Mouse (Mus musculus): Measurements from ENCODE around the gene Gm17387. TPM values are rescaled to one million over a fixed set of nuclear protein-coding genes. Genes with fewer than 3 reads are reported as not detected.

Gene Gm17387
- polyA plus RNA-seq, 1 experiment: not detected

DNA sequence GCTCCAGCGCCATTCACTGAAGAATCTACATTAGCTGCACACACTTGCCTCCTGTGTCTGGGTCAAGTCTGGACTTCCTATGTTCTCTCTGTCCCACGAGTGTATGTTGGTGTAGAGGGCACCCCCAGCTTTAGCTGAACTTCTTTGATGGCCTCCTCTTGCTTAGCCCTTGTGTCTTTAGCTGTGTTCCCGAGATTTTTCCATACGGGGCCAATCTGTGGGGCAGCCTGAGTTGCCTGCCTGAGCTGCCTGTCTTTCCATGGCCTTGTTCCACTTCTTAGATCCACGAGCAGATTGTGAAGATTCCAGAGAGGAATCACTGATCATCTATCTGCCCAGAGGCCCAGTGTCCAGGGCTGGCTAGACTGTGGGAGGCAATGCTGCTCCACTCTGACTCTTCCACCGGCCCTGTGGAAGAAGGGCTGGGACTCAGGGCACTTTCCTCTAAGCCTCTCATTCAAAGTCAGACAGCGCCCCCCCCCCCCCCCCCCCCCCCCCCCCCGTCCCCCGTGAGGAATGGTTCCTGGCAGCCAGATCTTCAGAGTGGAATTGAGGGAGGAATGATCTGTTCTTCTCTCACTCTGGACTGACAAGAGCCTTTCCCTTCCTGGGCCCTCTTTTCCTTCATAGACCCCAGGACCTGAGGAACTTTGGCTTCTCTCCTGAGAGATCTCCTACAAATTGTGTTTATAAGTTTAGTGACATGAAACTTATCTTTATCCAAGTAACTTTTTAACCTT lies 12.1 kb downstream of the Gm17387 start:
- Histone ChIP-seq H3K4me3 (ENCODE audit: control insufficient read depth, low read depth, low read length) (no peak overlapping the region), H3K27me3 (ENCODE audit: control insufficient read depth, insufficient read depth, low read length) (no peaks in the 10 kb centered on the region), H3K4me1 (ENCODE audit: control insufficient read depth, insufficient read depth, low read length) (peaks cover 3% of the 10 kb centered on the region; the same call in 1 of the 2 replicates), H3K36me3 (ENCODE audit: control insufficient read depth, insufficient read depth, low read length) (no peaks in the 10 kb centered on the region), H3K27ac (ENCODE audit: control insufficient read depth, insufficient read depth, low read depth, low read length) (no peak overlapping the region)
- no peak for TF ChIP-seq POLR2A (IDR thresholded peaks at IDR 0.05; ENCODE audit: control insufficient read depth, low read depth, low read length)
- TF ChIP-seq CTCF (IDR thresholded peaks at IDR 0.05; ENCODE audit: control insufficient read depth, insufficient read depth, insufficient replicate concordance, low read depth, low read length): no peak

DNA sequence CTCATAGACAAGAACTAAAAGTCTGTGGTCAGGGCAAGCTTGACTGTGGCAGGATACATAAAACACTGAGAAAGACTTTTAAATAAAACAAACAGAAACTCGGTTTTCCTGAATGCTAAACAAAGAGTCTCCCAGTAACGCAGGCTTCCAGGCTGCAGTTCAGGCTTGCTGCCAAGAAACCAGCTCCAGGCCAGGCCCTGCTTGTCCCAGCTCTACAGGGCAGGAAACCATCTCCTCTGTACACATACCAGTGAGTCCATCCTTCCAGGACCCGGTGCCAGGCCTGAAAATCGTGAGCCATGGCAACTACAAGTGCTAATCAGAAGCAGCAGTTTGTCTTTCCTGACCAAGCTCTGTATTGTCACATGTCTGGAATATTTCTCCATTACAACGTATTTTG lies 12.7 kb downstream of the Gm17387 start:
- H3K27me3 ChIP-seq (ENCODE audit: control insufficient read depth, insufficient read depth, low read length): no peaks in the 10 kb centered on the region
- no peaks in the 10 kb centered on the region for H3K36me3 ChIP-seq (ENCODE audit: control insufficient read depth, insufficient read depth, low read length)
- 0 out of 2 replicates have a peak overlapping the region, but pooled peaks have one; percentile 23 for H3K27ac ChIP-seq (ENCODE audit: control insufficient read depth, insufficient read depth, low read depth, low read length)
- TF ChIP-seq CTCF (IDR thresholded peaks at IDR 0.05; ENCODE audit: control insufficient read depth, insufficient read depth, insufficient replicate concordance, low read depth, low read length): no peak
- no peak for TF ChIP-seq POLR2A (IDR thresholded peaks at IDR 0.05; ENCODE audit: control insufficient read depth, low read depth, low read length)
- no peak overlapping the region for H3K4me3 ChIP-seq (ENCODE audit: control insufficient read depth, low read depth, low read length)
- peaks cover 3% of the 10 kb centered on the region; the same call in 1 of the 2 replicates for H3K4me1 ChIP-seq (ENCODE audit: control insufficient read depth, insufficient read depth, low read length)

DNA sequence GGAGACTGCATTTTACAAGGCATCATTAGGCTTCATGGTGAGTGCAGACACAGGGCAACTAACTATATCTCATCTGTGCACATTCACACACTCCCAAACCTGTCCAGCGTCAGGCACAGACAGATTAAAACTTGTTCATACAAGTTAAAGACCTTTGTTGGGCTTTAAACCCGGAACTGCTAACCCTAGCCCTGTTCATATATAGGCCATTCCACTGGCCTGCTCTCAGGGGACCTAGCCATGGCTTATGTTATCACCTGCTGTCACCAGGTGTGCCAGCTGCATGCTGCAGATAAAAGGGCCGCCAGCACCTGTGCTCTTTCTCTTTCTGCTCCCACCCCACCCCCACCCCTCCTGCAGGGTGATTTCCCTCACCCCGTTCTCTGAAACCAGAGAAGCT lies 13.6 kb downstream of the Gm17387 start:
- Histone ChIP-seq H3K4me1 (ENCODE audit: control insufficient read depth, insufficient read depth, low read length) (peaks cover 3% of the 10 kb centered on the region; the same call in 1 of the 2 replicates), H3K27me3 (ENCODE audit: control insufficient read depth, insufficient read depth, low read length) (no peaks in the 10 kb centered on the region), H3K36me3 (ENCODE audit: control insufficient read depth, insufficient read depth, low read length) (no peaks in the 10 kb centered on the region), H3K4me3 (ENCODE audit: control insufficient read depth, low read depth, low read length) (no peak overlapping the region), H3K27ac (ENCODE audit: control insufficient read depth, insufficient read depth, low read depth, low read length) (no peak overlapping the region)
- TF ChIP-seq POLR2A (IDR thresholded peaks at IDR 0.05; ENCODE audit: control insufficient read depth, low read depth, low read length) (no peak), CTCF (IDR thresholded peaks at IDR 0.05; ENCODE audit: control insufficient read depth, insufficient read depth, insufficient replicate concordance, low read depth, low read length) (no peak)

DNA sequence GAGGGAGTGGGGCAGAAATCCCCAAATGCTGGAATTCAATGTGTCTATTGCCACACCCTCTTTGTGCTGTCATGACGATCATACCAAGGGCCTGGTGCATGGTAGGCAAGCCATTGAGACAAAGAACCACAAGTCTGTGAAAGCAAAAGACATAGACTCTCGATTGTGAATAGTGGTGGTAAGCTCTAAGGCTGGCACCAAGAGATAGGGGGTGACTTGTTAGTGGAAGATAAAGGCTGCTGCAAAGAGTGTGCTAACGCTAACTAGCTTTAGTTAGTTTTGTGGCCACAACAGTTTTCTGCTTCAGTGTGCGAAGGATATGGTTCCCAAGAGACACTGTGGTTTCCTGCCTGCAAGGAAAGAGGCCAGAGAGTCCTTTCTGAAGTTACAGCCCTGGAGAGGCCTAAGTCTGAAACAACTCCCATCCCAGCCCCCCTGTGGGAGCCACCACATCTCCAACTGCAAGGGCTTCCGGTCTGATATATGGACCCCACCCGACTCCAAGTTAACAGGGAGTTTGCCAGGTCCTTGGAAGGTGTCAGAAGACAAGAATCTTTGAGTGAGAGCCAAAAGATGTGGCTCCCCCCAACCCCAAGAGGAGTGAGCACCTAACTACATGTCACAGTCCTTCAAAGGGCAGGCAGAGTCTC lies 18.1 kb downstream of the Gm17387 start:
- Histone ChIP-seq H3K27ac (ENCODE audit: control insufficient read depth, insufficient read depth, low read depth, low read length) (peak overlapping the region; percentile 46), H3K4me3 (ENCODE audit: control insufficient read depth, low read depth, low read length) (no peak overlapping the region), H3K4me1 (ENCODE audit: control insufficient read depth, insufficient read depth, low read length) (peaks cover 7% of the 10 kb centered on the region)

DNA sequence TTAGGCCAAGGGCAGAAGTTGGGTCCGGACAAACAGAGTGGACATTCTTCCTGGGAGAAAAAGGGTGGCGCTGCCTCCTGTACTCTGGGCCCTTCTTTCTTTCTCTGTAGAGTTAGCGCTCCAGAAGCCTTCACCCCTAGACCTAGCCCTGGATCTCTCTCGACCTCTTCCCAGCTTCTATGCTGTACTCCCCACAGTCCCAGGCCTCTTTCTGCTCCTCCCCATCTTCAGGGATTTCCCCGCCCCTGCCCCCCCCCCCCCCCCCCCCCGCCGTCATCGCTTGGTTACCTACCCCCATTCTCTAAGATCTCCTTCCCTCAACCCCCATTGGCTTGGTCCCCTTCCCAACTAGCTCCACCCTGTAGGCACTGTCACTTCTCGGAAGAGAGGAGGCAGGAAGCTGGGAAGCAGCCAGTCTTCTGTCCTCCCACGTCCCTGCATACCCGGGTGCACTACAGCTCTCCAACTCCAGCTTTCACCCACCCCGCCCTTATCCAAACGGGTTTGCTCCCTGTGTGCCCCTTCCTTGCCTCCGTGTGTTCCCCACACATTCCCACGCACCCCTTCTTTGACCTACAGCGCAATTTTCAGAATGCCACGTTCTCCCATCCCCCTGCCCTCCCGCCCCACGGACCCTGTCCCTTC lies 18.8 kb downstream of the Gm17387 start:
- Histone ChIP-seq H3K27me3 (ENCODE audit: control insufficient read depth, insufficient read depth, low read length) (no peaks in the 10 kb centered on the region), H3K4me1 (ENCODE audit: control insufficient read depth, insufficient read depth, low read length) (peaks cover 7% of the 10 kb centered on the region), H3K27ac (ENCODE audit: control insufficient read depth, insufficient read depth, low read depth, low read length) (peak overlapping the region; percentile 46; the same call in 1 of the 2 replicates), H3K36me3 (ENCODE audit: control insufficient read depth, insufficient read depth, low read length) (no peaks in the 10 kb centered on the region), H3K4me3 (ENCODE audit: control insufficient read depth, low read depth, low read length) (peak overlapping the region; percentile 36)
- TF ChIP-seq CTCF (IDR thresholded peaks at IDR 0.05; ENCODE audit: control insufficient read depth, insufficient read depth, insufficient replicate concordance, low read depth, low read length): no peak
- no peak for TF ChIP-seq POLR2A (IDR thresholded peaks at IDR 0.05; ENCODE audit: control insufficient read depth, low read depth, low read length)

More for the DNA sequence above, 18.1 kb downstream of the Gm17387 start:
- Histone ChIP-seq H3K36me3 (ENCODE audit: control insufficient read depth, insufficient read depth, low read length) (no peaks in the 10 kb centered on the region), H3K27me3 (ENCODE audit: control insufficient read depth, insufficient read depth, low read length) (no peaks in the 10 kb centered on the region)
- no peak for TF ChIP-seq CTCF (IDR thresholded peaks at IDR 0.05; ENCODE audit: control insufficient read depth, insufficient read depth, insufficient replicate concordance, low read depth, low read length)
- no peak for TF ChIP-seq POLR2A (IDR thresholded peaks at IDR 0.05; ENCODE audit: control insufficient read depth, low read depth, low read length)

DNA sequence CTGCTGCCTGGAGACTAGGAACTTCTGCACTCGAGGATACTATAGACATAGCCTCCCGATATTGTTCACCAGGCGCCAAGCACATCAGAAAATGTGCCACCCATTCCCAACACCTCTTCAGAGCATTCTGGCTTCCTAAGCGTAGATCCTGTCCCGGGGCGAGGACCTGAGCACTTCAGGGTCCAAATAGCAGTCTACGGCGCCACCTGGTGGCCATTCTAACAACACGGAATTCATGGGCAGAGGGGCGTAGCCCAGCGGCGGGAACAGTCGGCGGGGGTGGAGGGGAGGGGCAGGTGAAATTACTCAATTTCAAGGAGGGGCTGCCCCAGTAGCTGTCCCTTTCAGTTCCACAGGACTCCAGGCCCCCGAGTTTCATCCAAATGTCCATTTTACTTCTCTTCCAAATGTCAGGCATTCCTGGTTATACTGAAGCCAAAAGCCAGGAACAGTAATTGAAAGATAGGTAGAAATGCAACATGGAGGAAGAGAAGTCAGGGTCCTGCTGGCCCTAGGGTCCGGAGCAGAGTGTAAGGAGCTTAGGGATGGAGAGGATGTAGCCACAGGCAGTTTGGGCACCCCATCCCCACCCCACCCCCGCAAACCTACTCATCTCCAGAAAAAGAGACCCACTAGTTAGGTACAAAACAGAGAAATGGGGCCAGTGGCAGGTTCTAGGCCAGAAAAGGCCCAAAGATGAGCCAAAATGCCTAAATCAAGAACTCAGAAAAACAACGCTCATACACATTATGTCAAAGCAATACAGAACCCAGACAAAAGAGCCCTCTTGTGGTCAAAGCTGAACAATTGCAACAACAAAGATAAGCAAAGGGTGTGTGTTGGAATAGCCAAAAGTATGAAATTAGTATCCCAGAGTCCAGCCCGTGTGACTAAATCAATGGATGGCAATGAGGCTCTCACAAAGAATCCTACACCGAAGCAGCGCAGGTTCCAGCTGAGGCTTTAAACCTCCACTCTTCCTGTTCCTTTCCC lies 19.6 kb downstream of the Gm17387 start:
- no peaks in the 10 kb centered on the region for H3K27me3 ChIP-seq (ENCODE audit: control insufficient read depth, insufficient read depth, low read length)
- peaks cover 7% of the 10 kb centered on the region for H3K4me1 ChIP-seq (ENCODE audit: control insufficient read depth, insufficient read depth, low read length)
- TF ChIP-seq CTCF (IDR thresholded peaks at IDR 0.05; ENCODE audit: control insufficient read depth, insufficient read depth, insufficient replicate concordance, low read depth, low read length) (peak; percentile 94), POLR2A (IDR thresholded peaks at IDR 0.05; ENCODE audit: control insufficient read depth, low read depth, low read length) (no peak)
- no peak overlapping the region for H3K27ac ChIP-seq (ENCODE audit: control insufficient read depth, insufficient read depth, low read depth, low read length)
- no peaks in the 10 kb centered on the region for H3K36me3 ChIP-seq (ENCODE audit: control insufficient read depth, insufficient read depth, low read length)
- peak overlapping the region; percentile 36 for H3K4me3 ChIP-seq (ENCODE audit: control insufficient read depth, low read depth, low read length)
